Mouse (Mus musculus): Measurements from ENCODE around the gene Hist1h4i.
A peak's percentile ranks its signal among the peaks of the same experiment; 100 is the strongest.
"Not testable (repeated sequence)": the region's sequence is repeated elsewhere in the genome, so short reads cannot be mapped to it uniquely, and the experiment has no call there.

The Hist1h4i gene

GRCm38 (mm10) chr13:22041142-22041536 is at the start of gene Hist1h4i:
Hist1h4i (minus strand) TSS chr13:22041362.
- DNase-seq (ENCODE audit: low read depth) = peak; percentile 95

GRCm38 (mm10) chr13:22084140-22084539 is 43.0 kb upstream of the Hist1h4i start, which contains the start of gene Vmn1r188:
Vmn1r188 (plus strand) TSS chr13:22084440.
- DNase-seq (ENCODE audit: low read depth) = not testable (repeated sequence)

DNA sequence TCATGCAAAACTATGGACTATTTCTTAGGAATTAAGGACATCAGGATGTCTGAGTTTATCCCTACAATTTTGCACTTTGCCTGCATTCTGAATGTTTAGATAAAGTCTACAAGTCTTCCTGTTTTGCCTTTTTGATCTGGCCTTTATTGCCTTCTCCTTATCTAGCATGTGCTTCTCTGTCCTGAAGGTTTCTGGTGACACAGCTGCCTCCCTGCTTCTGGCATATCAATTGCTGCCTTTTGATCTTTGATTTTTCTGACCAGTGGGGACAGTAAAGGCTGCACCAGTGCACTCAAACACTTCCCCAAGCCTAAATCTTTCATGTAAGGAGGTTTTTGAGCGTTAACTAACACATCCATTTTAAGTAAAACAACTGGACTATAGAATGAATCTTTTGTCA is 22.3 kb upstream of the Hist1h4i start:
- no peak for DNase-seq (ENCODE audit: low read depth)

GRCm38 (mm10) chr13:22061422-22061821 is 20.3 kb upstream of the Hist1h4i start:
- DNase-seq (ENCODE audit: low read depth) = no peak

DNA sequence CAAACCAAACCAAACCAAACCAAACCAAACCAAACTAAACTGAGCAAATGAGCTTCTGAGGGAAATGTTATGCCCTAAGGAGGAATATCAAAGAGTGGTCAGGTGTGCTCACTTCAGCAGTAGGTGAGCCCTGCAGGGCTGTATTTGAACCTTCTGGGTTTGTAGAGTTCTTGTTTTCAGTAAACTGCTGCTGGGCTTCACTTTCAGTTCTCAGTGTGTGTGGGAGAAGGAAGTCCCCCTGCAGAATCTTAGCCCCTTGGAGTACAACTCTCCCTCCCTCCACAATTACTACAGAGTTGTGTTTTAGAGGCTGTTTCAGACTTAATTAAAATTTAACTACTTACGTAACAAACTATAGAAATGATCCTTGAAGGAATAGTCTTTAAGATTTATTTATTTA is 12.6 kb upstream of the Hist1h4i start:
- no peak for DNase-seq (ENCODE audit: low read depth)

DNA sequence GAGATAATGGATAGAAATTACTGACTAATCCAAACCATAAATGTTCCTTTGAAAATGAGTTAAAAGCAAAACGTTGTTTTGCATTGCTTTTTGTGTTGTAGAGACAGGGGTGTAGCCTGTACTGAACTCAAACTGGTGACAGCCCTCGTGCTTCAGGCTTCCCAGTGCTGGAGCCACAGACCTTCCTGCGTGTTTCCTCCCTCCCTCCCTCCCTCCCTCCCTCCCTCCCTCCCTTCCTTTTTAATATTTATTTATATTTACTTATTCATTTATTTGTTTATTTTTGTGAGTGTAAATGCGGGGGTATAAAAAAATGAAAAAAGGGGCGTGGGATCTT is 10.3 kb upstream of the Hist1h4i start:
- no peak for DNase-seq (ENCODE audit: low read depth)

- DNase-seq (ENCODE audit: low read depth) = peak; percentile 90
Observed at GRCm38 (mm10) chr13:22050591-22051522, 9.7 kb upstream of the Hist1h4i start.

DNA sequence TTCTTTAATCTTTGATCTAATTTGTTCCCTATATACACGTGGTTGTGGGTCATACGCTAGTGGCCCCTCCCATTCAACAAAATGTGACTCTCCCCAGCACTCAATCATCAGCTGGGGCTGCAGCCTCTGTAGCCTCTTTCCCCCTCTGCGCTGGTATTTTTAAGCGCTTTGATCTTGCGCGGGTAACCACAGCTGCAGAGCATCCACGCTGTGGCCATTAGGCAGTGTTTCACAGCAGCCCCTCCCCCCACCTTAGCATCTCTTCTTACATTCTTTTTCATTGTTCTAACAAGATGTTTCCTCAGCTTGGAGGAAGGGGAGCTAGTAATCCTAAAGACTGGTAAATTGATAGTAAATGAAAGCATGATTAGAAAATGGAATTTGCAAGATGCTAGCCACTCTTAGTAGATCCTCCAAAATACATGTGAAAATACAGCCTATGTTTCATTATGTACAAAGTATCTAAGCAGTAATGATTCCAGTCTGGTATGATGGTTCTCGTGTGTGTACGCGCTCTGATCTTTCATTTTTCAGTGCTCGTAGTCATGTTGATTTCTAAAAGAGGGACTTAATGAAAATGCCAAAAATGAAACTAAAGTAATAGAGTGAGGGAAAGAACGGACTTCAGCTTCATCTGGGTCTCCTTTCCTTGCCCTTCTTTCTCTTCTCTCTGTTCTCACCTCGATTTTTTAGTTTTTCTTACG is 8.7 kb upstream of the Hist1h4i start:
- no peak for DNase-seq (ENCODE audit: low read depth)

DNA sequence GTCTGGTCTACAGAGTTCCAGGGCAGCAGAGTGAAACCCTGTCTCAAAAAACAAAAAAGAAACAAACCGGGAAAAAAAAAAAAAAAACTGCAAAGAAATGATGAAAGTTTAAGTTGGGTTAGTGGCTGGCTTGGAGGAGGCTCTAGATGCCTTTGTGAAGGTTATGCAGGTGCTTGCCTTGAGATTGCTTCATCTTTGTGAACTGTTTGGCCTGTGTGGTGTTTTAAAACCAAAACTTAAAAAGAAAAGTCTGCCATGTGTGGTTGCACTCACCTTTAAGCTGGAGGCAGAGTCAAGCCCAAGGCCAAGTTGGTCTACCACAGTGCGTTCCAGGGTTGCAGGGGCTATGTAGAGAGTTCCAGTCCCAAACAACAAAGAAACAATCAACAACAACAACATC is 7.9 kb upstream of the Hist1h4i start:
- DNase-seq (ENCODE audit: low read depth) = no peak

GRCm38 (mm10) chr13:22045311-22045710 is 4.1 kb upstream of the Hist1h4i start:
- no peak for DNase-seq (ENCODE audit: low read depth)

DNA sequence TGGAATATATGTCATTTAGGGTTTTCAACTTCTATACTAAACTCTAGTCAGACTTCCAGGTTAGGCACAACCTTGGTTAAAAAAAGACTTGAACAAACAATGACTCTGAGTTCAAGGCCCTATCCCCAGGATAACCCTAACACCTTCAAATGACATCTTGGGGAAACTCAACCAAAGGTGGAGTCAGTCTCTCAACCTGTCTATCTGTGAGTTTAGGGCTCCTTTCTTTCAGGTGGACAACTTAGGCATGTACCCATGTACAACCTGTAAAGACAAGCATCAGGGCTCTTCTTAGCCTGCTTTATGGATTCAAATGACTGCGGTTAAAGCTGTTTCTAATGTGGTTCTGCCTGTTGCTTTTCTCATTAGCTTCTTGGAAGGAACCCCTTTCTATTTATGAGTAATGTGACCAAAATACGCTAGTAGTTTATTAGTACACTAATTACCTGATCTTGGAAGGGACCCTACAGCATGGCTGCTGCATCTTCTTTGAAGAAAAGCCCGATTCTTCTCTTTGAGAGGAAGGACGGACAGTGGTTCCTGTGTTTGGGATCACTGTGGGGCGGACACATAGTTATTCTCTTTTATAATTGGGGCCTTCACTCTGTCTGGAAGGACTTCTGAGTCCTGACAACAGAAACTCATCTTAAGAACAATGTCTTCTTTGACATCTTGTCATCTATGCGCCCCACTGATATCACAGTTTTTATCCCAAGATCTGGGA is 3.4 kb upstream of the Hist1h4i start:
- DNase-seq (ENCODE audit: low read depth) = no peak

DNA sequence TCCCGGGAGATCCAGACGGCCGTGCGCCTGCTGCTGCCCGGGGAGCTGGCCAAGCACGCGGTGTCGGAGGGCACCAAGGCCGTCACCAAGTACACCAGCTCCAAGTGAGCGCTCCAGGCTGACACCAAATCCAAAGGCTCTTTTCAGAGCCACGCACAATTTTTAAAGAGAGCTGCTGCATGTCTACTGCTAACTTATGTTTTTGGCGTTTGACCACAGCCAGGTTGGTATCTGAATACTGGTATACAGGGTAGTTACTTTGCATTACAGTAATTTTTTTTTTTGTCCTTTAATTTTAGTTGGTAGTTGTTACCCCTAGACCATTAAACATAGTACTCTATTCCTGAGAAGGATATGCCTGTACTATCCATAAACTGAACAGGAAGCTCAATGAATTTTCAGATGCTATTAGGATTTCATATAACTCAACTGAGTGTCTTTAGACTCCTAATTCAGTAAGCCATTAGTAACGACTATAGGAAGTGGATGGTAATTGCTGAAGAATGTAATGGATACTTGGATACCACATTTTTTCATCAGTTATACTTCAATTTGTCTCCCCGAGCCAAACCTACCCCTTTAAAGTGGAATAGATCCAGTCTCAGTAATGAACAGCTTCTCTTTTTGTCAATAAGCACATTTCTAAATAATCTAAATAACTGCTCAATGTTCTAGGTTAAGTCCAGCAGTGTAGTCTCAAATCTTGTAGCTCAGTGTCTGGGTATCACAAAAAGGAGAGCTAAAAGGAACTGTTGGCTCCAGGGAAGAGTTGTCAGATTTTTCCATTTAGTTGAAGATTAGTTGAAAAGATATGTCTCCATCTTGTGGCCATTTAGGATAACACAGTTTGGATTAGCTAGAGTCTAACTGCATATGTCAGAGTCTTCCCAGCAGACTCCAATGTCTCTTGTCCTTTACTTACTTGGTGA is 2.6 kb upstream of the Hist1h4i start:
- peak; percentile 71 for DNase-seq (ENCODE audit: low read depth)

- peak; percentile 98 for DNase-seq (ENCODE audit: low read depth)
Observed at GRCm38 (mm10) chr13:22042568-22043502, 1.7 kb upstream of the Hist1h4i start, which contains the start of the genes Hist1h2ag and Hist1h2bj. Hist1h2ag (minus strand) TSS chr13:22042944. Hist1h2bj (plus strand) TSS chr13:22043214.

DNA sequence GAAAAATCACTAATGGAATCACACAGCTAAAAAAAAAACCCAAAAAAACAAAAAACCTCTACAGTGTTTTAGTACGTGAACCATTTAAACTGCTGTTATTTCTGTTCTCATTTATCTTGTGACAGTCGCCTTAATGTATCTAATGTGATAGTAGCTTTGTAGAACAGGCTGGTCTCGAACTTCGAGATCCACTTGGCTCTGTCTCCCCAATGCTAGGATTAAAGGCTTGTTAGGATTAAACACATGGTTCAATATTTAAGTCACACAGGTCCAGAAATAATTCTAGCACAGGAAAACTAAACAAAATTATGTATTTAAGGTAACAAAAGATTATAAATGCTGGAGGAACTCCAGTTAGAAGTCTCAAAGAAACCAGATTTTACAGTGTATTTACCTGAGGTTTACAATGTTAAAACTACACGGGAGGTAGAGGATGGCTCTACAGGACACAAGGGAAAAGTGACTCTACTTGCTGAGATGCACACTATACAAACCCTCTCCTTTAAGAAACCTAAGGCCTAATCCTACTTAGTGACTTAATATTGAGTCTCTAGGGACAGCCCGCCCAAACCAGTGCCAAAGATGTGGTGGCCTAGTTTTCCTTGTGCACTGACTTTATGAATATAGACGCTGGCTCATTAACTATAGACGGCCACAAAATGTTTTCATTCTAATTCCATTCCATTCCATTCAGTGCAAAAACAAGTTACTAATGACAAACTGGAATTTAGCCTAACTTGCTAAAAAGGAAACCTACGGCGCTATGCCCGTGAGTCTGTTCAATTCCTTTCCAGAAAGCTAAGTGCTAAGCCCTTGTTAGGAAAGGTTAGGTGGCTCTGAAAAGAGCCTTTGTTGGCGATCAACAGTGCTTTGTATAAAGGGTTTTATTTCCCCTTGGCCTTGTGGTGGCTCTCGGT is 747 bp upstream of the Hist1h4i start:
- peak; percentile 55 for DNase-seq (ENCODE audit: low read depth)

GRCm38 (mm10) chr13:22040464-22041141 is 559 bp downstream of the Hist1h4i start:
- no peak for DNase-seq (ENCODE audit: low read depth)

DNA sequence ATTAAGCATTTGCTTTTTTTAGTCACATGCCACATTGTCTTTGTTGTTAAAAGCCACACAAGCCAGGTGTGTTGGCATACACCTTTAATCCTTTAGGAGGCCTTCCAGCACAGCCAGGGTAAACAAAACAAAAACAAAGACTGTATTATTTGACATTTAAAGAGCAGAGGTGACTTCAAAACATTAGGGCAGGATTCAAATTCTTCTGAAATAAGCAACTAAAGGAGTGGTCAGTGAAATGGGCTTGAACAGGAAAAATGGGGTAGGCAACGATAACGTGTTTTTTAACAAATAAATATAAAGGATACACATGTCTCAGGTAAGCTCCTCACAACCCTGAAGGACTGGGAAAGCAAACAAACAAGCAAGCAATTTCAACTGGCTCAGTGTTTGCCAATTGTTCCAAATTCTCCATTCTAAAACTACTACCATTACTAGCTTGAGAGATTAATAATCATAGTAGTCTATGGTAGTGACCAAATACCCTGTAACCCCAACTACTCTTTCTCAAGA is 1.2 kb downstream of the Hist1h4i start:
- DNase-seq (ENCODE audit: low read depth) = no peak

GRCm38 (mm10) chr13:22039364-22039763 is 1.8 kb downstream of the Hist1h4i start:
- DNase-seq (ENCODE audit: low read depth) = no peak

DNA sequence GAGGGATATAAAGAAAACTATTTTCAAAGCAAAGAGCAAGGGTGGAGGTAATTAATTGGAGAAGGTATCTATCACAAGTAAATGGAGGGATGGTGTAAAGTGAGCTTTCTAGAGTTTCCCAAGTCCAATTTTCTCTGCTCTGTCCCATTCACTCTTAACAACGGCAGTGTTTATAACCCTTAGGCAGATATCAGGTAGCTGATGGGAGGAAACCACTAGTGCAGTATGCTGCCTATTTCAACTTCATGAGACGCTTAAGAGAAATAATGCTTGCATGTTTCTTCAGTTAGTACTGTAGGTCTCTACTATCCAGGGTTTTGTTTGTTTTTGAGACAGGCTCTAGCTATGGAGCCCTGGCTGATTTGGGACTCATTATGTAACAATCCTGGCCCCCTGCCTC is 3.7 kb downstream of the Hist1h4i start:
- DNase-seq (ENCODE audit: low read depth) = no peak
